Mouse (Mus musculus): ENCODE data around the gene Snapin. TPM values are rescaled to one million over a fixed set of nuclear protein-coding genes. Genes with fewer than 3 reads are reported as not detected.

Snapin gene
- polyA plus RNA-seq (2015; fragmentation: Nextera tagmentation; extraction: Ambion mirVana): 90.4 and 135 TPM in 2 replicates

GRCm38 (mm10) chr3:90490696-90491256, at the start of gene Snapin:
Snapin (minus strand) TSS chr3:90491033.

GRCm38 (mm10) chr3:90537141-90537904, 46.5 kb upstream of the Snapin start, which contains the start of gene S100a16:
S100a16 (plus strand) TSS chr3:90537254.

DNA sequence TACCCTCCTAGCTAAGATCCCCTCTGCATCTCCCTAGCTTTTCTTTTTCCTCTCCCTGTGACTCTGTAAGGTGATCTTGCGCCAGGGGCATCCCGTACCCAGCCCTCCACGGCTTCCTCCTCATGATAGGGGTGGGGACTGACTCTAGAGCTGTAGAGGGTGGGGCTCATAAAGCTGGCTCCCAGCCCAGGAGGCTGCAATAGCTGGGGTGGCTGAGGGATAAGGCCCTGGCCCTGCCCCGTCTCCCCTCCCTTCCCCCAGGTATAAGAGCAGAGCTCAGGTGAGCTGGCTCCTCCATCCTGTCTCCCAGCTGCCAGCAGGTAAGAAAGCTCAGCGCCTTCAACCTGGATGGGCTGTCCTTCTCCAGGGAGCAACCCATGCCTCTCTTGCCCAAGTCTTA, 35.7 kb upstream of the Snapin start, which contains the start of gene S100a14:
TSS of gene S100a14 (plus strand) at position 277 of the 400 bp plus-strand sequence.

DNA sequence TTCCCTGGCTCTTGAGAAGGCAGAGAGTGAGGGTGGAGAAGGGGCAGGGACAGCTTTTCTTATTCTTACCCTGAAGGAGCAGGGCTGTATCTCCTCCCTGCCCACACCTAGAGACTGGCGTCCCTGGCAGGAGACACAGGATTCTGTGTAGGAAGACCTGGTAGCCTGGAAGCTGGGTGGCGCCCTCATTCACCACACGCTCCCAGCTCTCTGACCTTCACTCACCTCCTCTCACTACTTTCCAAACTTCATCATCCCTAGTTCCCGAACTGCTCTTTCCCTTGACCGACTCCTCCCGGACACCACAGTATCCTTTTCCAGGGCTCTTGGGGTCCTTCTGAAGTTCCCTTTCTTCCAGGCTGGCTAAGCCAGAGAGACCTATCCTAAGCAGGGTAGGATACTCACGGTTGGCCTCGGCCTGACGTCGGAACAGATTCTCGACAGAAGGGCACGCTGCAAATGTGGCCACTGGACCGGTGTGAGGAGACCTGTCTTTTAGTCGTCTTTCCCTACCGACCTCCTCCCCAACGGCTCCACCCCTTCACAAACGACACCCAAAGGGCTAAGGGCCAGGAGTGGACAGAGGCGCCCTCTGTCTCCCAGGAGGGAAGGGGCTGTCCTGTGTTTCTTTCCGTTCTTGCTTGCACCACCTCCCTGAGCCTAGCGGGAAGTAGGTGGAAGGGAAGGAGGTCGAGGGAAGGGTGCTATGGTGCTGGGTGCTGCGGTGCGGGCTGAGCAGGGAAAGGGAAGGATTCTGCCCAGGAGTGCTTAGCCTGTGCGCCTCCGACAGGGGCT, 23.2 kb upstream of the Snapin start, which contains the start of the genes S100a1 and S100a13:
TSS of gene S100a1 (minus strand) at position 597 of the 795 bp plus-strand sequence.
TSS of gene S100a13 (plus strand) at position 640 of the 795 bp plus-strand sequence.

DNA sequence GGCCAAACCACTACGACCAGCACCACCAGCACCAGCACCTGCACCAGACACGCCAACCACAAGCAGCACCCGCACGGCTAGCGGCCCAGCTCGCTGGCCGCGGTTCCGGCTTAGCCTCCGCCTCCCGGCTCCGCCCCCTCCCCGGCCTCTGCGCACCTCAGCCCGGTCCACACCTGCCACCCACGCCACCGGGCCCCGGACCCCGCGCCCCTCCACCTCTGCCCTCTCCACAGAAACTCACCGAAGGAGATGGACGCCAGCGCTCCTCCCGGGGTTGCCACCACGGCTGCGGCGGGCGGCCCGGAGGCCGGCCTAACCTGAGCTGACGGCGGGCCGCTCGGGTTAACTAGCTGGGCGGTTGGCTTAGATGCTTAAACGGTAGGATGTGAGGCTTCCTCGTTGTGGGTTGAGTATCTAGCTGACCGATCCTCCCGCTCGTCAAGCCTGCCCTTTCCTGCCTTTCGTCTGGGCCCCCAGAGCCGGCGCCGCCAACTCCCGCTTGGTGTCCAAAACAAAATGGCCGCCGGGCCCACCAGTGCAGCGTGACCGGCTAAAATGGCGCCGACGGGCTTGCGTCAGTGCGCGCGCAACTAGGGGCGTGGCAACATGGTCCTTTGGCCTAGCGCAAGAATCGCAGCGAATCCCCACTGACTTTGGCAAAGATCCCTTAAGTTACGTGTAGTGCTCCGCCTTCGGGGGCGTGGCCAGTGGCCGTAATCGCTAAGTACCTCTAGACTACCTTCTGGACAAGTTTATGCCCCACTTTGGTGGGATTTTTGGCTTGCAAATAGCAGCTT, 18.3 kb upstream of the Snapin start, which contains the start of gene Chtop:
TSS of gene Chtop (minus strand) at position 549 of the 797 bp plus-strand sequence.

DNA sequence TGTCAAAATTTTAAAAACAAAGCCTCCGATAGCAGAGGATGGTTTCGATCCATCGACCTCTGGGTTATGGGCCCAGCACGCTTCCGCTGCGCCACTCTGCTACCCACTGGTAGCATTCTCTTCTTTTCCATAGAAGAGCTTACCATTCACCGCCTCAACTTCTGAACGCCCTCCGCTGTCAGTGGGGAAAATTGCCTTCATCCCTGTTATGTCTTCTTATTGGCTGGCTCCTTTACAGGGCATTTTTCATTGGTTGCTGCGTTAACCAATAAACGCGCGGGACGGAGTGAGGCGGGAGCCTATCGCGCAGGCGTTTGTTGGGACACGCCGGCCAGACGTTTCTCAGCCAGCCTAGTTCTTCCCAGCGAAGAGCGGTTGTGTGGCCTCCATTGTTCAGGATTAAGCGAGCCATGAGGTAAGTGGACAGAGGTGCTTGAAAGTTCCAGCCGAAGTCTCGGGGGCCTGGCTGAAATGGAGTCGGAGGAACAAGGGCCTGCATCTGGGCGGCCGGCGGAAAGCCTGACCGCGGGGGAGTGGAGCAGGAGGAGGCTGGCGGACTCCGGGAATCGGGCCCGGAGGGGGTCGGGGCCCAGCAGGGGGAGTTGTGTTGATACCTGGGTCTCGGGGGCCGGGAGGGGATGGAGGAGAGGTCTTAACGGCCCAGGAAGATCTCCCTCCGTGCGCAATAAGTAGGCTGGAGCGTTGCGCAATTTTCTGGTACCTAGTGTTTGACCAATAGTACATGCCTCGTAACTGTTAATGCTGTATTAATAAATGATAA, 14.8 kb downstream of the Snapin start, which contains the start of gene Ilf2:
TSS of gene Ilf2 (plus strand) at position 296 of the 781 bp plus-strand sequence.

GRCm38 (mm10) chr3:90465686-90466310, 25.0 kb downstream of the Snapin start, which contains the start of gene Npr1:
Npr1 (minus strand) TSS chr3:90465866.

Other genes starting within 250 kb of the Snapin start
- gene Creb3l4, start 247.5 kb downstream of the Snapin start, polyA plus RNA-seq (2015; fragmentation: Nextera tagmentation; extraction: Ambion mirVana): 2.3 and 2.5 TPM in 2 replicates
- 107 and 126 TPM in 2 replicates for gene Slc39a1, start 242.9 kb downstream of the Snapin start, polyA plus RNA-seq (2015; fragmentation: Nextera tagmentation; extraction: Ambion mirVana)
- 16.6 and 20.6 TPM in 2 replicates for gene Crtc2, start 236.9 kb downstream of the Snapin start, polyA plus RNA-seq (2015; fragmentation: Nextera tagmentation; extraction: Ambion mirVana)
- gene Dennd4b, start 225.8 kb downstream of the Snapin start, polyA plus RNA-seq (2015; fragmentation: Nextera tagmentation; extraction: Ambion mirVana): 2.0 and 2.4 TPM in 2 replicates
- gene Gatad2b, start 197.9 kb downstream of the Snapin start, polyA plus RNA-seq (2015; fragmentation: Nextera tagmentation; extraction: Ambion mirVana): 6.1 and 9.7 TPM in 2 replicates
- 43.2 and 97.6 TPM in 2 replicates for gene Slc27a3, start 101.1 kb downstream of the Snapin start, polyA plus RNA-seq (2015; fragmentation: Nextera tagmentation; extraction: Ambion mirVana)
- 15.3 and 25.4 TPM in 2 replicates for gene Ints3, start 57.4 kb downstream of the Snapin start, polyA plus RNA-seq (2015; fragmentation: Nextera tagmentation; extraction: Ambion mirVana)
- 20.6 and 53.8 TPM in 2 replicates for gene Npr1, start 25.2 kb downstream of the Snapin start, polyA plus RNA-seq (2015; fragmentation: Nextera tagmentation; extraction: Ambion mirVana)
- gene Ilf2, start 14.9 kb downstream of the Snapin start, polyA plus RNA-seq (2015; fragmentation: Nextera tagmentation; extraction: Ambion mirVana): 77.1 and 81.3 TPM in 2 replicates
- gene Chtop, start 18.5 kb upstream of the Snapin start, polyA plus RNA-seq (2015; fragmentation: Nextera tagmentation; extraction: Ambion mirVana): 74.9 and 87.8 TPM in 2 replicates
- 127 and 178 TPM in 2 replicates for gene S100a1, start 23.4 kb upstream of the Snapin start, polyA plus RNA-seq (2015; fragmentation: Nextera tagmentation; extraction: Ambion mirVana)
- gene S100a13, start 23.4 kb upstream of the Snapin start, polyA plus RNA-seq (2015; fragmentation: Nextera tagmentation; extraction: Ambion mirVana): 73.1 and 107 TPM in 2 replicates
- gene S100a14, start 35.8 kb upstream of the Snapin start, polyA plus RNA-seq (2015; fragmentation: Nextera tagmentation; extraction: Ambion mirVana): 0.50 and 0.77 TPM in 2 replicates
- 126 and 159 TPM in 2 replicates for gene S100a16, start 46.2 kb upstream of the Snapin start, polyA plus RNA-seq (2015; fragmentation: Nextera tagmentation; extraction: Ambion mirVana)
- gene S100a3, start 69.5 kb upstream of the Snapin start, polyA plus RNA-seq (2015; fragmentation: Nextera tagmentation; extraction: Ambion mirVana): 0.11 and 0.14 TPM in 2 replicates
- gene S100a2, start 99.2 kb upstream of the Snapin start, polyA plus RNA-seq (2015; fragmentation: Nextera tagmentation; extraction: Ambion mirVana): not detected in 2 replicates
- not detected in 2 replicates for gene Gm42674, start 110.9 kb upstream of the Snapin start, polyA plus RNA-seq (2015; fragmentation: Nextera tagmentation; extraction: Ambion mirVana)
- 18.8 and 23.1 TPM in 2 replicates for gene S100a4, start 112.7 kb upstream of the Snapin start, polyA plus RNA-seq (2015; fragmentation: Nextera tagmentation; extraction: Ambion mirVana)
- gene S100a5, start 117.5 kb upstream of the Snapin start, polyA plus RNA-seq (2015; fragmentation: Nextera tagmentation; extraction: Ambion mirVana): not detected in 2 replicates
- gene S100a6, start 121.8 kb upstream of the Snapin start, polyA plus RNA-seq (2015; fragmentation: Nextera tagmentation; extraction: Ambion mirVana): 423 and 740 TPM in 2 replicates
- gene S100a7a, start 163.0 kb upstream of the Snapin start, polyA plus RNA-seq (2015; fragmentation: Nextera tagmentation; extraction: Ambion mirVana): 0.10 and 0.22 TPM in 2 replicates
- 251 and 562 TPM in 2 replicates for gene S100a8, start 177.9 kb upstream of the Snapin start, polyA plus RNA-seq (2015; fragmentation: Nextera tagmentation; extraction: Ambion mirVana)
- 163 and 345 TPM in 2 replicates for gene S100a9, start 204.7 kb upstream of the Snapin start, polyA plus RNA-seq (2015; fragmentation: Nextera tagmentation; extraction: Ambion mirVana)
- gene Pglyrp4, start 235.9 kb upstream of the Snapin start, polyA plus RNA-seq (2015; fragmentation: Nextera tagmentation; extraction: Ambion mirVana): not detected in 2 replicates